Mouse (Mus musculus) embryo, embryonic 10 days (tissue): ENCODE measurements at regions not wholly inside any gene's neighbourhood (a gene's known extent, or its start where the extent isn't known, plus 50 kb on each side); places are given as distances from the start of the nearest gene placed in this dataset.
"Not testable (repeated sequence)": the region's sequence is repeated elsewhere in the genome, so short reads cannot be mapped to it uniquely, and the experiment has no call there.

Source experiments
- DNase-seq: peaks from one replicate; pipeline ENCODE4 v3.0.0-alpha.2; 2015; ENCODE audit warnings: low spot score

DNA sequence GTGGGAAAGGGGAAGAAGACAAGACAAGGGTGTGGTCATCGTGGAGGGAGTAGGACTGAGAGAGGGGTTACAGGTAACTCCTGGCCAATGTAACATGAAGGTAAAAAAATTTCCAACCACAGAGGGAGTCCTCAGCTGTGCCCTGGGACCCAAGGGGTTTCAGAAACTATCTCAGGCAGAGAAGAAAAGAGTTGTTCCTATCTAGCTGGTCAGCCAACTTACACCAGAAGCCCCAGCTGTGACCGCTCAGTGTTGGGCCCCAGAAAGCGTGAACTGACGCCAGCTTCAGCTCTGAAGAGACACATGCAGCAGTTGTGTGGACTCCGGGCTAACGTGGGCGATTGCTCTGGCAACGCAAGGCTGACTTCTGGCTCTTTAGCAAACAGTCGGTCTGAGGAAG, 52.2 kb downstream of the Rhob start:
- no peak for DNase-seq

DNA sequence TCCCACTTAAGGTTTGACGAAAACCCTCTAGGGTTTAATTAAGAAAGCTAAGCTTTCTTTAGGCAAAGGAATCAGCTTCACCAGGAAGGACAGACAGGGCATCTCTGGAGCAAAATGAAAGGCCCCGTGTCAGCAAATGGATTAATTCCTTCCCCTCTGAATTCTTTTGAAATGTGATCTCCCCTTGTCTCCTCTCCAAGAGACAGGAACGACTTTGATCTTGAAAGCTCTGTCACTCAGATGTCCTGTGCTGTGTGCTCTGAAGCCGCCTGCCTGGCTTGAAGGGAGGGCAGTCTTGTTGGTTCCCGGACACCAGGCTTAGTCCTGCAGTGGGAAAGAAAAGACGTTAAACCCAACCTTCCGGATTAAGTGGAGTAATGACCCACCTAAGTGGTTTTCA, 52.8 kb downstream of the Rhob start:
- peak; percentile 77 for DNase-seq

DNA sequence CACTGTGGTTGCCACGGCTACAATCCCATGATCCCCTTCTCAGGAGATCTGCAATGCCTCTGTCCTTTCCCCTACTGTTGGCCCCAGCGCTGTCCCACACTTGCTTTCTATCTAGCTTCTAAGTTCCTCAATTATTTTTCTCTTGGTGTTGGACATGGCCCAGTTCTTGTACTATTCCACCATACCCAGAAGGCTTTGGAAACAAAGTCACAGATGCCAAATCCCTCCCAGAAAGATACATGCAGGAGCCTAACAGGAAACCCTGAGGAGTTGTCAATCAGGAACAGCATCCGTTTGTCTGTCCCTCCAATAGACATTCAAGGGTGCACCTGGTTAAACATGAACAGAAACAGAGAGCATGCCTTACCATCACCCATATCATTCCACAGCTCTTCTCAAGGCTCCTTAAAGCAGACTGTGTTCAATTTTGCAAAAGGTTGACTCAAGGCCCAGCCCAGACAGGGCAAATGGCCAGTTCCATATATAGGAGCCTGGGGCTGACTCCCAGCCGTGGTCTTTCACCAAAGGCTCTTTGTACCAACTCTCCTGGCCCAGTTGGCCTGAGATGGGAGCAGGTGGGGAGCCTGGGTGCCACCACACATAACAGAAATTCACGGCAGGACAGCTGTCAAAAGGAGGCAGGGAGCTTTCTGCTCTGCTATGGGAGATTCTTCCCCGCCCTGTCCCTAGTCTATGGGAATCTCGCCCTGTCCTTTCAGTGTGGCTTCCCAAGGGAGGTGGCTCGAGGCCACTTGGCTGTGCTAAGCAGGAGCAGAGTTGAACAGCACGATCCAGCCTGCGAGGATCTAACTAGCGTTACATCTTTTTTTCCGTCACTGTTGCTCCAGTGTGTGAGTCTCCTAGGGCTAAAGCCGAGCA, 54.6 kb downstream of the Rhob start:
- no peak for DNase-seq

DNA sequence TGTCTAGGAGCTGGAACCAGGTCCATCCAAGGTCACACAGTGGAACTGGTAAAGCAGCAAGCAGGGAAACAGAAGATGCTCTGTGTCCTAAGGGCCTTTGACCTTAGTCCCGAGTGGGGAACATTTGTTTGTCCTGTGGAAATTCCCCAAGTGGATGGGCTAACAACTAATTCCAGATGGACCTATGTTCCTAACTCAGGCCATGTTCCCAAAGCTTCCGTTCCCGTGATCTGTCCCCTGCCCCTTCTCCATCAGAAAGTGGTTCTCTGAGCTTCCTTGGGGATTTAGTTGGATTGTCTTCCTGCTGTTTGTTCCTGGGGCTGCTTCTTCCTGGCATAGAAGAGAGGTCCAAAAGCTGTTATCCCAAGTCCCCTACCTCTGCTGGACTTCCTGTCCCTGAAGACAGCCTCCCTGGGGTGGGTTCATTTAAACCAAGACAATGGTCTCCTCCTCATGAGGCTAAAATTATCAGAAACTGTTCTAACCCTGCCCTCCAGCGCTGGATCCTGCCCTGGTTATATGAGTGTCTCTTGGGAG, 55.8 kb downstream of the Rhob start:
- DNase-seq, result no peak

DNA sequence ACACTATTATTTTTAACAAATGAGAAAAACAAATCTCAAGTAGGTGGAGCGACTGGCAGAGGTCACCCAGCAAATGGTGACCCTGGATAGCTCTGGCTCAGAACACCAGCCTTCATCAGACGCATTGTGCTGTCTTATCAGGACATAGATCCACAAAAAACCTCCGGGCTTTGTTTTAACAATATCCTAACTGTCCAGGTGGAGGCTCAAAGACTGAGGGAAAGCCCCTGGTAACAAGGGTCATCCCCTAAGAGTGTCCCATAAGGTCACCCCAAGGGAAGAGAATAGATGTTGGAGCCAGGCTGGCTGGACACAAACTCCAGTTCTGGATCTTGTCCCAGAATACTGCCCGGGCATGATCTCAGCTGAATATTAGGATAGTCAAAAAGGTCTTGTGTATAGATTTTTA, 56.6 kb downstream of the Rhob start:
- no peak for DNase-seq

DNA sequence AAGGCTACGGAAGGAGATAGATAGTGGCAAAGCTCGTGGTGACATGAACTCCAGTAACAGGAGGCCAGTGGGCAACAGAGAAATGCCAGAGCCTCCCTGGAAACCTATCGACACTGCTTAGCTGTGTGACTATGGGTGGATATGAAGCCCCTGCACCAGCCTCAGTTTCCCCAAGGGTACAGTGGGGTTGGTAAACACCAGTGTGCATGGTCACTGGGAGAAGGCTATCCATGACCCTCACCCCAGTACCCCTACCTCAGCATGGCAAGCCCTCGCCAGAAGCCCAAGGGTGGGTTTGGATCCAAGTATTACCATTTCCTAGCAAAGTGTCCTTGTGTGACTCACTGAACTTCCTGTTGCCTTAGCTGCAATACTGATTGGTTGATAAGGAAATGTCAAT, 58.5 kb downstream of the Rhob start:
- no peak for DNase-seq

DNA sequence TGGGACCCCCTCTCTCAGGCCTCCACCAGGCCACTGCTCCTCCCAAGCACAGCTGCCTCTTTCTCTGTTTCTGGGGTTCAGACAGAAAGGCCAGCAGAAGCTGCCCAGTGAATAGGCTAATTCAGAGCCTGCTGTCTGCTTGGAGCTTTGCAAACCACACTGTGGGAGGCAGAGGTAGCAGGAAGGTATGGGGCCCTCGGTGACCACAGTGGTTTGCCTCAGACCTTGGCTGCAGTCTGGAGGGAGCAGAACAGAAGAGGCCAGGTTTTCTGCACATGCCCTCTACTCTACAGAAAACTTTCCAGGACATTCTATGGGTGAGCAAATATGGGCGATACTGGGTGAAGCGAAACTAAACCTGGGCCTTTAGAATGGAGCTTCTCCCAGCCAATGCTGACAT, 59.4 kb downstream of the Rhob start:
- DNase-seq, result no peak

DNA sequence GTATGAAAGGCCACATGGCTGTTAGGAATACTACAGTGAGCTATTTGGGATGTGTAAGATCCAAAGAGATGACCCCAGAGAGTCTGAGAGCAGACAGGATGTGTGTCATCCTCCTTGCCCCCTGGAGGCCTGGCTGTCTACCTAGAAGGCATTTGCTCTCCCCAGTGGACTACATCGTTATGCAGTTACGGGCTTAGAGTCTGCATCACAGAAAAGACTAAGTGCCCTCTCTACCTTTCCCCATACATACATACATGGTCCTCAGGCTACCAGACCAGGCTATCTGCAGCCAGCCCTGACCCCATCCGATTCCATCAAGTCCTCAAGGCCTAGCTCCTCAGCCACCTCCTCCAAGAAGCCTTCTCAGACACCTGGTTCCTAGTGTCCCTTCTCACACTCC, 59.9 kb downstream of the Rhob start:
- no peak for DNase-seq

DNA sequence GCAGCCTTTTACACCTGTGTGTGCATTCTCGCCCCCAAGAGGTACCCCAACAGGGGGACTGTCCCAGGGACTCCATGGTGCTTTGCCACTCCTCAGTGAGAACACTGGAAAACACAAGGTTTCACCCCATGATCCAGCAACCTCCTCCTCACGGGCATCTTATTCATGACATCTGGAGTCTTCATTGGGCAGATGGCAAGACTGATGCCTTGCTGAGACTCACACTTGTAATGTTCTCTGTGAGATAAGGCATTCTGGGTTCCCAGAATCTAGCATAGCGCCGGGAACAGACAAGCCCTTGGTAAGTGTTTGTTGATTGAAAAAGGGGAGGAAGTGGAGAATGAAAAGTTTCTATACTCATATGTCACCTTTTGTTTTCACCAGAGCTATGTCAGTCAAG, 60.3 kb downstream of the Rhob start:
- no peak for DNase-seq

DNA sequence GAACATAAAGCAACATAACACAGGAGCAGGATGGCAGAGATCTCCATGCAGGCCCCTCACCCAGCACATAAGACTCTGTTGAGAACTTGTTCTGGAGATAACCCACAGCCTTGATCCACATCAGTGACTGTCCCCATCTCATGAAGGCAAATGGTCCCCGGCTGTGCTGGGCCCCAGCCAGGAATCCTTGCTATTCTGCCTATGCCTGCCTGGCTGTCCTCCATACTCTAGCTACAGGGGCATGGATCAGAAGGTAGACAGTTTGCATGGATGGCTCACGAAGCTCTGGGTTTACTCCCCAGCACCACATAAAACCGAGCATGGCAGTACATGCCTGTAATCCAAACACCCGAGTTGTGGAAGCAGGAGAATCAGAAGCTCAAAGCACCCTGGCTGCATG, 61.2 kb downstream of the Rhob start:
- no peak for DNase-seq

DNA sequence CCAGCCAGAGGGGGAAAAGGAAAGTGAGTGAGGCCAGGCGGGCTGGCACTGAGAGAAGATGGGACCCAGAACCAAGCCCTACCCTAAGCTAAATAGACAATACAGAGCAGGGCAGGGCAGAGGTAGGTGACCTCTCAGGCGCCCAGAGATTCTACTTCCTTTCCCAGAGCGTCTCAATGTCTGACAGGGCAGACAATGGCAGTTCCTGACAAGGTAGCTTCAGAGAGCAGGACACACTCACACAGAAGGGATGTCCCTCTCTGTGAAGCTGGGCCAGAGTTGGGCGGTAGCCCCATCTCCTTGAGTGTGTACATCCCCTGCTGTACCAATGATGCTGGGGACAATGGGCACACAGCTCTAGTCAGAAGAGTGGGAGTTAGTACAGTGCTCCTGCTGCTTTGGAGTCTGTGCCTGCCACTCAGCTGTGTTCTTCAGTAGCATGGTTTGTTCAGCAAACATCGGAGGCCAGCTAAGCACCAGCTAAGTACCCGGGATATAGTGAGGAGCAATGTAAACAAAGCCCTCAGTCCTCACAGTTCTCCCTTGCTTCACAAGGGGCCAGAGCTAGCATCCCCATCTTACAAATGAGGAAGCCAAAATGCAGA, 62.7 kb downstream of the Rhob start:
- no peak for DNase-seq

DNA sequence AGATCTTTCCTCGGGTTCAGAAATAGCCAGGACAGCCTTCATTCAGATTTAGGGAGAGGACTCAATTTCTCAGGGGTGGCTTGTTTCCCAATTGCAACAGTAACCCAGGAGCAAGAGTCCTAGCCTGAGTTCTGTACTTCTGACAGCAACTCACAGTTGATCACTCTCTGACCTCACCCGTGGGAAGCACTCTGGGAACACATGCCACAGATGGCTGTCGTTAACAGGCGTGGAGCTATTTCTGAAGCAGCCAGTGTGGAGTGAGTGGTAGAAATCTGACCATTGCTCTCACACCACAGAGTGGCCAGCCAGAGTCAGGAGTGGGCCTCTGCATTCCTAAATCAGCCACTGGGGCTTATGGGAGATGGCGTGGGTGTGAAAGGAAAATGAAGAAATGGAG, 63.3 kb downstream of the Rhob start:
- no peak for DNase-seq

DNA sequence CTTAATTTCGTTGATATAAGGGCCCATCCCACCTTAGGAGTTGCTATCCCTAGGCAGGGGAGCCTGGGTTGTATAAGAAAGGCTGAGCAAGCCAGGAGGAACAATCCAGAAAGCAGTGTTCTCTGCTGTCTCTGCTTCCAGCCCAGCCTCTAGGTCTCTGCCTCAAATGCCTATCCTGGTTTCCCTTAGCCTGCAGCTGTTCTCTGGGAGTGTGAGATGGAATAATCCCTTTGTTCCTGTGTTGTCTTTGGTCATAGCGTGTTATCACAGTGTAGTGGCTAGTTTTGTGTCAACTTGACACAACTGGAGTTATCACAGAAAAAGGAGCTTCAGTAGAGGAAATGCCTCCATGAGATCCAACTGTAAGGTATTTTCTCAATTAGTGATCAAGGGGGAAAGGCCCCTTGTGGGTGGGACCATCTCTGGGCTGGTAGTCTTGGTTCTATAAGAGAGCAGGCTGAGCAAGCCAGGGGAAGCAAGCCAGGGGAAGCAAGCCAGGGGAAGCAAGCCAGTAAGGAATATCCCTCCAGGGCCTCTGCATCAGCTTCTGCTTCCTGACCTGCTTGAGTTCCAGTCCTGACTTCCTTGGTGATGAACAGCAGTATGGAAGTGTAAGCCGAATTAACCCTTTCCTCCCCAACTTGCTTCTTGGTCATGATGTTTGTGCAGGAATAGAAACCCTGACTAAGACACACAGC, 64.0 kb downstream of the Rhob start:
- not testable (repeated sequence) for DNase-seq

DNA sequence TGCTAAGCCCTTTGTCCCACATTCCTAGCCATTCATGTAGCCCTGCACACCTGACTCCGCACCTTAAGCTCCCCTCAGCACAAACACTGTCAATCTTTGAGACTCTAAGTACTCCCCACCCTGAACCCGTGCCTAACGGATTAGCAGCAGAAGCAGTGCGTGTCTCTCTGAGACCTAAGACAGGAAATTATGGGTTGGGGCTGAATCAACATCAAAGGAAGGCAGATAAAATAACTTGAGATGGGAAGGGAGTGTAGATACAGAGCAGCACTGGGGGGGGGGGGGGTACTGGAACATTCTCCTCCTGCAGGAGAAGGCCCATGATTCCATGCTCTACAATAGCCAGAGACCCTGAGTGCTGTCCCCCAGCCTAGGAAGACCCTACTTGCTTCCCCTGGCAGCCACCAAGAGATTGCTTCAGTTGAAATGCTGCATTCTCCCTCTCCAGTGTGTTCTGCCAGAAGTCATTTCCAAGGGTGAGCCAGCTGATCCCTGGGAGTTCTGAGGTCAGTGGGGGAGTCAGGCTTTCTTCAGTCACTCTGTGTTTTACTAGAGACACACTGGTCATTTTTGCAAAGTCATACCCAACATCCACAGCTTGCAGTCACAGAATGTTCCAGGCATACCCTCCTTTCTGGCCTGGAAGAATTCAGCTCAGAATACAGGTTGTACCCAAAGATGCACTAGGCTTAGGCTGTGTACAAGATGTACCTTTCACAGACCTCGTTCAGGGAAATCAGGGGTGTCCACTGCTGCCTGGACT, 71.4 kb downstream of the Rhob start:
- no peak for DNase-seq

DNA sequence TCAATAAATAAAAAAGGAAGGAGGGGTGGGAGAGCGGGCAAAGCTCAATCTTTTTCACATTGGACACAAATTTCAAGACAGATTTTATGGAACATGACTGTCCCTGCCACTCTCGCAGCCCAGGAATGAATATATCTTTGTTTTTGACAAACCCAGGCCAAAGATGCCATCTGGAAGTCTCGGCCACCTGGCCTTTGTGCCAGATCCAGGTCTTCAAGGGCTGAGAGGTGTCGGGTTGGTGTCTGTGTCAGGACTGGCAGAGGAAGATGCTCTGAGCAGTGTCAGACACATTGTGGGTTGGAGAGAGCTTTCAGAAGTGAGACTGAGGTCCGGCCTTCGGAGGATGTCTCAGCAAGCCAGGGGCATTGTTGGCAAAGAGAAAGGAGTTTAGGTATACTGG, 75.3 kb downstream of the Rhob start:
- no peak for DNase-seq

DNA sequence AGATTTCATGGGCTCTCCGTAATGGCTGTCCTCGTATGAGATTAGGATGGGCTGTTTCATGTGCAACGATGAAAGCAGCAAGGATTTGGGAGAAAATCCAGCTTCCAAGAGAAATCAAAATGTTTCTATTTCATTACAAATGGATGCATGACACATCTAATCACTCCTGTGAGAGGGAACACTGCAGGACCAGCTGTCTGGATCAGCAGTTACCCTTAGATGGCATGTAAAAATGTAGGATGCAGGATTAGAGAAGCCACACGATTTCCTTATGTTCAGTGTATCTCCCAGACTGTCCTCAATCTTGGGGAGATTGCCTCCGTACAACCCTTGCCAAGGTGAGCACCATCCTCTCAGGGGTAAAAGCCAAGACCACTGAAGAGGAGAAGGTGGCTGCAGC, 77.1 kb downstream of the Rhob start:
- DNase-seq, result no peak

DNA sequence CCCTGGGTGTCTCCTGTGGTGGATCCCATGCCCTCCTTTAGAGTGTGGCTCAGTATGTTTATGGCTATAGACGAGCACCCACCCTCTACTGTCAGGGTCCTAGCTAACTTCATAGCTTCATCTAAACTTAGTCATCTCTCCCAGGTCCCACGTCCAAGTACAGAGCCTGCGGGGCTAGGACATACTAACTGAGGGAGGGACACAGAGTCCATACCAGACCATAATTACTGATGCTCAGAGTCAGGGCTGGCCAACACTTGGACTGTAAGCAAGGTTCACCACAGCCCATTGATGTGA, 78.6 kb downstream of the Rhob start:
- no peak for DNase-seq

DNA sequence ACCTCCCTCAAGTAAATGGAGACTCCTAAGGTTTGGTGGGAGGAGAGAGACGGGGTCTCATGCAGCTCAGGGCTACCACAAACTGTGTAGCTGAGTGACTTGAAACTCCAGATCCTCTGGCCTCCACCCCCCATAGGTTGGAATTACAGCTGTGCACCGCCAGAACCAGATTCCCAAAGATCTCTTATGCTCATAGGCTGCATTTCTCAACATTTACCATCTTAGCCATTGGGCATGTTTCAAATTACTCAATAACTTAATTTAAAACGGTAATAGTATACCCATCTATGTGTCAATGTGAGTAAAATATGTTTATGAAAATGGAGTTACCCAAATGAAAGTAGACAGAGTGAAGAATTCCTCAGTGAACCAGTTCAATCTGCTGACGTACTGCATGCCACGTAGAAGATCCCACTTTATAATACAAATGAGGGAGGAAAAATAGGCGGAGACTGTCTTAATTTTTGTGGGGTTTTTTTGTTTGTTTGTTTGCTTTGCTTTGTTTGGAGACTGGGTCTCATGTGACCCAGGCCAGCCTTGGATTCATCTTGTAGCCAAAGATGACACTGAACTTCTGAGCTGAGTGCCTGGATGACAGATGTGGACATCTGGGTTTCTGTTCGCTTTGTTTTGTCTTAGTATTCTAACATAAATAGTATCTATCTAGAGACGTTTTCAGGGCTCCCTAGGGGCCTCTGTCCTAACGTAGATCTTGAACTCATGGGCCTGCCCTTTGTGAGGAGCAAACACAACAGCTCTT, 79.1 kb downstream of the Rhob start:
- DNase-seq, result no peak

DNA sequence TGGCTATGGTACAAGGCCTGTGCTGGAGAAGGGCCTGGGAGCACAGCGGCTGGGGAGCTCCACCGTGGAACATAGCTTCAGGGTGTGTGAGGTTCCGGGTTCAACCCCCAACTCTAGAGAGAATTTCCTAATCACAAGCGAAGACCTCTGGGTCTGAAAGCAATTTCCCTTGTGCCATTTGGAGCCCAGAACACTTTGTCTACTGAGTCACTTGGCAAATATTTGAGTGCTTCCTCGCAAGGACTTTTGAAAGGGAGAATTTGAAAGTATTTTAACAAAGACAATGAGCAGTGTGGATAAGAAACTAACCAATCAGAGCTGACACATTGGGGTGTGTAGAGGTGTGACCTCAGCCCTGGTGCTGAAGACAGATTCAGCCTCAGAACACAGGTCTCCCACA, 80.9 kb downstream of the Rhob start:
- no peak for DNase-seq

DNA sequence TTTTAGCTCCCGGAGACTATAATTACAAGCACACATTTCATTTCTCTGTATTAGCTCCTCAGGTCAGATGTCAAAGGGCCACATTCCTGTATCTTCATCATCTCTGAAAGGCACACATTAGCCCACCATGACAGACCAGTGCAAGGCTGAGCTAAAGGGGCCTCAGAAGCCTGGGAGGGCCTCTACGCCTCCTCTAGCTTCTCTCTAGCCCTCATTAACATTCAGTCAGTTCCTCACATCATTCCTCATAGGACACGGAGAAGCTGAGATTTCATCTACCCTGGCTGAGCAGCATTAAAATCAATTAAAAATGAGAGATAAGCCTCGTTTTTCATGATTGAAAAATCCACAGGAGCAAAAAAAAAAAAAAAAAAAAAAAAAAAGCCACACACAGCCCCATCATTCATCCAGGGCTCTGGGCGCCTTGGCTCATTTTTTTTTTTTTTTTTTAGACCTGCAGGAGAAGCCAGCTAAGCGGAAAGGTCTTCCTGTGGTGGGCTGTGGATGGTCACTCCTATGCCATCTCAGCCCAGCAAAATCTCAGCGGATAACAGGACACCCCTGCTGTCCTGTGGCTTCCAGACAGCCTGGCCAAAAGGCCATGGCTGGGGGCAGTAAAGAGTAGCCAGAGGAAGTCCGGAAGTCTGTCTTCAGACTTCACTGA, 82.5 kb downstream of the Rhob start:
- DNase-seq, result no peak

DNA sequence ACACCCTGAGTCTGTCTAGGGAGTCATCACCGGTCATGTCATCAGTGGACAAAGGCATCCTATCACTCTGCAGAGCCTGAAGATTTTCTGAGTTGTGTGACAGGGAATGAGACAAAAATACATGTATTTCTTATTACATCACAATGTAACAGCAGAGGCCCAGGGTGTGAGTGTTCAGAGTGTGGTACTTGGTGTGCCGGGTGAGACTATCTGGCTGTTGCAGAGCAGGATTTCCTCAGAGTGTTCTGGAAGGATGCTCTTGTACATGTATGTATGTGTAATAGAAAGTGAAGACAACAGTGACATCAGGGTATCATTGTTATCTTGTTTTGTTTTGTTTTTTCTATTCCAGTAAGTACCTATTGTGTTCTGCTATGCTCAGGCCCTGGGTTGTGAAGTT, 87.7 kb downstream of the Rhob start:
- no peak for DNase-seq
